Mouse (Mus musculus) T-cell, adult 66 days (primary cell): ENCODE data around the gene Olfr735. TPM values are rescaled to one million over a fixed set of nuclear protein-coding genes. Genes with fewer than 3 reads are reported as not detected.

Experiments
- total RNA-seq, 2 experiments: library from RNA; stranded (reverse); gene quantifications; 3 replicates in 1 of 2; 4 replicates in 1 of 2; pipeline ENCODE4 v1.2.4; 2023

The Olfr735 gene
- not detected for total RNA-seq

DNA sequence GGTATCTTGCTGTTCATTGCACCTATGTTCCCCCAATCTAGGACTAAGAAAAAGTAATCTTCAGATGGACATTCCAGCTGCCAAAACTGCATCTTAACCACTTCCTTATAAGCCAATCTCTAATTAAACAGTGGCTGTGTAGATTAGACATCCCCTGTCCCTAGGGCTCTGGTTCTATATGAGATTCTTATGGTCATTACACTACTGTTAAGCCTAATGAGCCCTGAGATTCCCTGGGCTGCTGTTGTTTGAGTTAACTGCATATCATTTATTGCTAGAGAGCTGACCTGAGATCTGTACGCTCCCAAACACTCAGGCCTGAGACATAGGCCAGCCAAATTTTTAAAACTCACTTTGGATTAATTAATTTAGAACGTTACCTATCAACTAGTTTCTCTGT, at the start of gene Olfr735:
Olfr735 (minus strand) TSS at position 77 of the 400 bp plus-strand sequence.

DNA sequence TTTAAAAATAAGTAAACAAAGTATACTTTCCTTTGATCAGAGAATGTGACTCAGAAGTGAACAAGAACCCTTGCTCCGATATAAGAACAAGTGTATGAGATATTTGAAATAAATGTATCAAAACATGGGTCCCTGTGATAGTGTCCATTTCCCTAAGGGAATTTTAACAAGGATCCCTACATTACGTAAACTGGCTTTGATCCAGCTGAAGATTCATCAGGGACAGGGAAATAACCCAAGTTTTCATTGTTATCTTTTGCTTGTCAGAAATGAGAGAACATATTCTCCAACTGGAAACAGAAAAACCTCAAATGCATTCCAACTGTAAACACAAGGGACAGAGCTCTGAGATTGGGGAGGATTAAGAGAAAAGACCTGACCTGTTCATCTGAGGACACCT, 32.2 kb upstream of the Olfr735 start, which contains the start of gene Olfr736:
Olfr736 (plus strand) TSS at position 301 of the 400 bp plus-strand sequence.

DNA sequence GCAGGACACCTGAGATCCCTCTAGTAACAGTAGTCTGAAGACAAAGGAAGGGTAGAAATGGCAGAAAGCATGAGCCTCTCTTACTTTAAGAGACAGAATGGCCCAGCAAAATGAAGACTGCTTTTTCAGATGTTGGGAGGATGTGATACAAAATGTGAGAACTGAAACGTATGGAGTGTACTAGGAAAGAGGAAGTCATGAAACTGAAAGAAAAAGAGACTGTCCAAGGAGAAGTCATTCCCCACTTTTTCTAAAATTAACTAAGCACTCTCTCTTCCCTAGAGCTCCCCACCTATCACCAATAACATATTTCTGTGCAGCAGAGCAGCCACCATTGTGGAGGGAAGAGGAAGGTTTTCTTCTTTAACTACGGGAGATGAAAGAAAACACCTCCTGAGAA, 8.9 kb upstream of the Olfr735 start, which contains the start of gene Tlr11:
Tlr11 (plus strand) TSS at position 322 of the 400 bp plus-strand sequence.

DNA sequence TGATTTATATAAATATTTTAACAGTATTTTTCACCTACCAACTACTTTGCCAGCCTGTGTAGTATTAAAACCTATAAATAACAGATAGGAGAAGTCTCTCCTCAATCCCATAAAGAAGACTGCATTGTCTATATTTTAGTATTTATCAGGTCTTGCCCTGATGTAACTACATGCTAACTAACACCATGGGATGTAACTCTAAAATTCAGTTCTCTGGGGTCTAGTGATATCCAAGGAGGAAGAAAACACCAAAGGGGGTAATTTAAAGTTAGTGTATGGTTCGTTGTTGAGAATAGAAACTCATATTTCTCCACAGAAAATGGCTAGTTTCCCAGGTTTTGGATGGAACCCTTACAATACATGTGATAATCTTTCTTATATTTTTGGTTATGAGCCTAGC, 22.0 kb downstream of the Olfr735 start, which contains the start of gene Olfr734:
Olfr734 (minus strand) TSS at position 101 of the 400 bp plus-strand sequence.

DNA sequence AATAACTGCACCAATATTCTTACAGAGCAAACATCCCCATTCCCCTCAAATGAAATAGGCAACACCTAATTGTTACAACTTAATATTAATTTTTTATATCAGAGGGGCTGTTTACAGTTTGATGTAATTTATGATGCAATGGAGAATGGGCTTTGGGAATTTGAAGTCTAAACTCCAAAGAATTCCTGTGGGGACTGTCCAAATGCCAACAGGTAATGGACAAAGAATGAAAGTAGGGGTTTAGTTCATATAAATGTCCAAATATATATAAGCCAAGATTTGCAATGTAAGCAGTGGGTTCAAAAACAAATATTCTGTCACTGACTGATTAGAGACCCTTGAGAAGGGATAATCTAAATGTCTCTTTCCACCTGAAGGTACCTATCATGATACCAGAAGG, 47.2 kb downstream of the Olfr735 start, which contains the start of gene Olfr733:
Olfr733 (minus strand) TSS at position 101 of the 400 bp plus-strand sequence.

Other genes with a start within 250 kb of the Olfr735 start
- not detected for gene Olfr727, start 225.7 kb downstream of the Olfr735 start, total RNA-seq
- not detected for gene Olfr728, start 206.2 kb downstream of the Olfr735 start, total RNA-seq
- gene Olfr729, start 196.0 kb downstream of the Olfr735 start, total RNA-seq = not detected
- not detected for gene Olfr730, start 160.7 kb downstream of the Olfr735 start, total RNA-seq
- not detected for gene Olfr731, start 107.0 kb downstream of the Olfr735 start, total RNA-seq
- not detected for gene Olfr732, start 64.7 kb downstream of the Olfr735 start, total RNA-seq
- not detected for gene Olfr733, start 47.4 kb downstream of the Olfr735 start, total RNA-seq
- gene Olfr734, start 22.1 kb downstream of the Olfr735 start, total RNA-seq = not detected
- gene Tlr11, start 9.0 kb upstream of the Olfr735 start, total RNA-seq = under 1 TPM in 1 of 2 experiments, not detected in 1; 0.18 TPM
- gene Olfr736, start 32.3 kb upstream of the Olfr735 start, total RNA-seq = not detected
- gene Olfr738, start 58.7 kb upstream of the Olfr735 start, total RNA-seq = not detected
- gene Olfr739, start 69.8 kb upstream of the Olfr735 start, total RNA-seq = not detected
- gene Olfr740, start 96.7 kb upstream of the Olfr735 start, total RNA-seq = not detected
- gene Olfr741, start 123.9 kb upstream of the Olfr735 start, total RNA-seq = not detected
- not detected for gene Olfr742, start 154.7 kb upstream of the Olfr735 start, total RNA-seq
- not detected for gene Olfr743, start 173.0 kb upstream of the Olfr735 start, total RNA-seq